Mouse (Mus musculus): ENCODE measurements at regions not wholly inside any gene's neighbourhood (a gene's known extent, or its start where the extent isn't known, plus 50 kb on each side); places are given as distances from the start of the nearest gene placed in this dataset.

DNA sequence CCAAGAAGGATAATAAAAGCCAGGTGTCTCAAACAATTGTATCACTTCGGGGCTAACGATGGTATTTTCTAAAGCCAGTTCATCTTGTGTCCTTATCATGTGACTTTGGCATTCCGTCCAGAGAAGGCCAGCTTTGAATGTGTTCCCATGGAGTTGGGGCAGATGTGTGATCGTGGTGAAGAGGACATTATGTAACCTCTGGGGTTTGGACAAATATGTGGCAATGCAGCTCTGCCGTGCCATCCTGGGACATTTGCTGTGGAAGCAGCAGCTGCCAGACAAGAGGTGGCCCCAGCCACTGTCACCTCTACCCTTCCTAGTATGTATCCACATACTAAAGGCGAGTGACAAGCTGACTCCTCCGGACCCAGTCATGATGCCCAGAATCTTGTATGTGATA, 60.8 kb upstream of the Prok2 start:
- no peaks in the 10 kb centered on the region for H3K36me3 ChIP-seq (ENCODE audit: control insufficient read depth, insufficient read depth, low read length)
- DNase-seq (ENCODE audit: low spot score) (no peak), ATAC-seq (ENCODE audit: low read depth) (no peak)
- H3K9ac ChIP-seq (ENCODE audit: low read depth, low read length): no peak overlapping the region
- no peaks in the 10 kb centered on the region for H3K27me3 ChIP-seq (replicated peaks; ENCODE audit: control insufficient read depth, insufficient read depth, low read length)
- no peak overlapping the region for H3K4me3 ChIP-seq (ENCODE audit: low read depth, low read length)
- H3K9me3 ChIP-seq (ENCODE audit: control insufficient read depth, low read length): no peaks in the 10 kb centered on the region
- H3K4me1 ChIP-seq (ENCODE audit: control insufficient read depth, insufficient read depth, low read length): no peaks in the 10 kb centered on the region
- 79% methylated on average over 7 of the region's 7 CpGs for WGBS
- no peak overlapping the region for H3K27ac ChIP-seq (replicated peaks; ENCODE audit: low read depth, low read length)
- no peak overlapping the region for H3K4me2 ChIP-seq (ENCODE audit: low read depth, low read length)

DNA sequence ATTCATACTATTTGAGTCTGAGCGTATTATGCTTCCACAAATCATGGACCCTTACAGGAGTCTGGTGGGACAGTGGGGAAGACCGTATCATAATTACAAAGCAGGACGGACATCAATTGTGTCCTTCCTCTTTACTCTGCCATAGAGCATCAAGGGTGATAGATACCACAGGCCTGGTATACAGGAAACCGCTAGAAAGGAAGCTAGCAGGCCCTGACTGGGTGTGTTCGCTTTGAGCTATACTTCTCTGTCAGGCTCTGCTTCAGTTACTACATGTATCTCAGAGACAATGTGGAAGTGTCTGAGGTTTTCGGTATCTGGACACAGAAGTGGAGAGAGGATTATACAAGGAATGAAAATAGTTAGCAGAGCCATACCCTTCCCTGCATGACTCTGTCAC, 59.0 kb upstream of the Prok2 start:
- no peak overlapping the region for H3K4me3 ChIP-seq (ENCODE audit: low read depth, low read length)
- 82% methylated on average over 6 of the region's 6 CpGs for WGBS
- H3K4me2 ChIP-seq (ENCODE audit: low read depth, low read length): no peak overlapping the region
- no peaks in the 10 kb centered on the region for H3K27me3 ChIP-seq (replicated peaks; ENCODE audit: control insufficient read depth, insufficient read depth, low read length)
- H3K36me3 ChIP-seq (ENCODE audit: control insufficient read depth, insufficient read depth, low read length): no peaks in the 10 kb centered on the region
- no peaks in the 10 kb centered on the region for H3K9me3 ChIP-seq (ENCODE audit: control insufficient read depth, low read length)
- no peak overlapping the region for H3K27ac ChIP-seq (replicated peaks; ENCODE audit: low read depth, low read length)
- ATAC-seq (ENCODE audit: low read depth) (no peak), DNase-seq (ENCODE audit: low spot score) (no peak)
- H3K9ac ChIP-seq (ENCODE audit: low read depth, low read length): no peak overlapping the region
- H3K4me1 ChIP-seq (ENCODE audit: control insufficient read depth, insufficient read depth, low read length): no peaks in the 10 kb centered on the region

DNA sequence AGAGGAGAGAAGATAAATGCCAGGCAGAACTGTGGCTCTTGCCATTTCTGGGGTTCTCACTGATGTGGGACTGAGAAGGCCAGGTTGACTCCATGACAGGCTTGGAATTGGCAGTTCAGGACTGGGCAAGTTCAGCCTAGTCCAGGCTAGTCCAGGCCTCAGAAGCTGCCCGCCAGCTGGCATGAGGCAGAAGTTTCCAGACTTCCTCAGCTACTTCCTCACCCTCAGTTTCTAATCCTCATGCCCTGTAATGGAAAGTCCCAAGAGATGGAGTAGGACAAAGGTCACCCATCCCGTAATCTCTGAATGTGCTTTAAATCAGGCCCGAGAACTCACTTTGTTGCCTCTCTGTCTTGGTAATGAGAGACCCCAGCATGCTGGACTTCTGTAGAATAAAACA, 58.6 kb upstream of the Prok2 start:
- no peak overlapping the region for H3K4me3 ChIP-seq (ENCODE audit: low read depth, low read length)
- DNase-seq (ENCODE audit: low spot score) (no peak), ATAC-seq (ENCODE audit: low read depth) (no peak)
- no peaks in the 10 kb centered on the region for H3K9me3 ChIP-seq (ENCODE audit: control insufficient read depth, low read length)
- no peaks in the 10 kb centered on the region for H3K4me1 ChIP-seq (ENCODE audit: control insufficient read depth, insufficient read depth, low read length)
- no peak overlapping the region for H3K27ac ChIP-seq (replicated peaks; ENCODE audit: low read depth, low read length)
- WGBS: 72% methylated on average over 3 of the region's 3 CpGs
- H3K36me3 ChIP-seq (ENCODE audit: control insufficient read depth, insufficient read depth, low read length): no peaks in the 10 kb centered on the region
- H3K9ac ChIP-seq (ENCODE audit: low read depth, low read length): no peak overlapping the region
- no peak overlapping the region for H3K4me2 ChIP-seq (ENCODE audit: low read depth, low read length)
- no peaks in the 10 kb centered on the region for H3K27me3 ChIP-seq (replicated peaks; ENCODE audit: control insufficient read depth, insufficient read depth, low read length)

DNA sequence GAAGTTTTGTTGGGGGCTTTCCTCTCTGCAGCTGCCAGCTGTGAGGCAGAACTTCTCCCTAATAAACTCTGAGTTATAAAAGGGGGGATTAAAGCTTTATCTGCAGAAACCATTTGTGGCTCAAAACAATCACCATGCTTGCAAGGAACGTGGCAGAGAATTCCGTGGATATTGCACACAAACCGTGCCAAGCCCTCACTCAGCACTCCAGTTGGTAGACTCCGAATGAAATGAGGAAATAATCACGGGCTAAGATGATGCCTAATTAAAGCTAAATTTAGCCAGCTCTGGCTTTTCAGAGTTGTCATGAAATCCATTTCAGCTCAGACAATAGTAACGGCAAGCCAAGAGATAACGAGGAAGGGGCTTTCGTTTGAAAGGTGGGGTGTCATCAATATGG, 58.1 kb upstream of the Prok2 start:
- no peak for DNase-seq (ENCODE audit: low spot score)
- Histone ChIP-seq H3K27ac (replicated peaks; ENCODE audit: low read depth, low read length) (no peak overlapping the region), H3K4me1 (ENCODE audit: control insufficient read depth, insufficient read depth, low read length) (no peaks in the 10 kb centered on the region), H3K9me3 (ENCODE audit: control insufficient read depth, low read length) (no peaks in the 10 kb centered on the region), H3K36me3 (ENCODE audit: control insufficient read depth, insufficient read depth, low read length) (no peaks in the 10 kb centered on the region), H3K4me2 (ENCODE audit: low read depth, low read length) (no peak overlapping the region), H3K4me3 (ENCODE audit: low read depth, low read length) (no peak overlapping the region), H3K27me3 (replicated peaks; ENCODE audit: control insufficient read depth, insufficient read depth, low read length) (no peaks in the 10 kb centered on the region), H3K9ac (ENCODE audit: low read depth, low read length) (no peak overlapping the region)
- WGBS: 62% methylated on average over 8 of the region's 8 CpGs
- no peak for ATAC-seq (ENCODE audit: low read depth)

DNA sequence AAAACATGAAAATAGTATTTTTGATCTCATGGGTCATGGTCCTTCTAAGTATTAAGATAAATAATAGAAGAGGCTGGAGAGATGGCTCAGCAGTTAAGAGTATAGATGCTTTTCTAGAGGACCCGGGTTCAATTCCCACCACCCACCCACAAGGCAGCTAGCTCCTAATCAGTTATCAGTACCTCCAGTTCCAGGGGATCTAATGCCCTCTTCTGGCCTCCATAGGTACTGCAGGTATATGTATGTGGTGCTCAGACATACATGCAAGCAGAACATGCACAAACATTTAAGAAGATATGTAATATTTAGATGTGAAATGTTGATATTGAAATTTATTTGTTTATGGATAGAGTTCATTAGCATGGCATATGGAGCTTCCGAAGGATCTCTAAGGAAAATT, 56.8 kb upstream of the Prok2 start:
- Histone ChIP-seq H3K4me1 (ENCODE audit: control insufficient read depth, insufficient read depth, low read length) (no peaks in the 10 kb centered on the region), H3K27me3 (replicated peaks; ENCODE audit: control insufficient read depth, insufficient read depth, low read length) (no peaks in the 10 kb centered on the region), H3K36me3 (ENCODE audit: control insufficient read depth, insufficient read depth, low read length) (no peaks in the 10 kb centered on the region), H3K4me2 (ENCODE audit: low read depth, low read length) (no peak overlapping the region), H3K9ac (ENCODE audit: low read depth, low read length) (no peak overlapping the region), H3K9me3 (ENCODE audit: control insufficient read depth, low read length) (no peaks in the 10 kb centered on the region), H3K4me3 (ENCODE audit: low read depth, low read length) (no peak overlapping the region), H3K27ac (replicated peaks; ENCODE audit: low read depth, low read length) (no peak overlapping the region)
- 78% methylated on average over 2 of the region's 2 CpGs for WGBS
- DNase-seq (ENCODE audit: low spot score): no peak
- no peak for ATAC-seq (ENCODE audit: low read depth)
